Mouse (Mus musculus) frontal cortex, postnatal 25 days (tissue): Measurements from ENCODE around the gene Rimbp3.
A peak's percentile ranks its signal among the peaks of the same experiment; 100 is the strongest.
"Not testable (repeated sequence)": the region's sequence is repeated elsewhere in the genome, so short reads cannot be mapped to it uniquely, and the experiment has no call there.

ENCODE experiments used
- DNase-seq, 2 experiments: peaks; one replicate each; pipeline ENCODE4 v3.0.0; 2022; ENCODE audit warnings: low spot score in 2 of 2

Rimbp3 gene

DNA sequence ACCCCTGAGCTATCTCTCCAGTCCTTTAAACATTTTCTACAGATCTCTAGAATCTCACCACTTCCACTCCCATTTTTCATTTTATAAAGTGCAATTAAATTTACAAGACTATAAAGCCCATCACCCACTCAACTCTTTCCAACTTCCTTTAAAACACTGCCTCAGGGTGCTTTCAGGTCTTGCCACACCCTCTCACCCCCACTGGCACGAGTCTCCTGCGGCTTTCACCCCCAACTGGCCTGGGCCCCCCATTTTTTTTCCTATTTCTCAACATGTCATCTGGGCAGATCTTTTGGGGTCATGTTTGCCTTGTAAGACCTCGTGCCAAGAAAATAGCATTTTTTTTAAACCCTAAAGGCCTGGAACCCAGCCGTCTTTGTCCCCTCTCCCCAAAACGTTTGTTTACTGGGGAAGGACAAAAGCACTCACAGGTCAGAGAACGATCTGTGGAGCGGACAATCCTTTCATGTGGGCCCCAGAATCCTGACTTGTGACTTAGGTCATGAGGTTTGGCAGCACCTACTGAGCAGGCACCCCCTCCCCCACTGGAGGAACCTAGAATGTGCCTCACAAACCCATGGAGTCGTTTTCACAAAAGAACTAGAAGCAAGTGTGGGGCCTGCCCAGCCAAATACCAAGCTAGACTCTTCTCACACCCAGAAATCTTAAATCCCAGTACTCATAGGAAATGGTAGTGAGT lies 8.7 kb downstream of the Rimbp3 start:
- DNase-seq = no peak

DNA sequence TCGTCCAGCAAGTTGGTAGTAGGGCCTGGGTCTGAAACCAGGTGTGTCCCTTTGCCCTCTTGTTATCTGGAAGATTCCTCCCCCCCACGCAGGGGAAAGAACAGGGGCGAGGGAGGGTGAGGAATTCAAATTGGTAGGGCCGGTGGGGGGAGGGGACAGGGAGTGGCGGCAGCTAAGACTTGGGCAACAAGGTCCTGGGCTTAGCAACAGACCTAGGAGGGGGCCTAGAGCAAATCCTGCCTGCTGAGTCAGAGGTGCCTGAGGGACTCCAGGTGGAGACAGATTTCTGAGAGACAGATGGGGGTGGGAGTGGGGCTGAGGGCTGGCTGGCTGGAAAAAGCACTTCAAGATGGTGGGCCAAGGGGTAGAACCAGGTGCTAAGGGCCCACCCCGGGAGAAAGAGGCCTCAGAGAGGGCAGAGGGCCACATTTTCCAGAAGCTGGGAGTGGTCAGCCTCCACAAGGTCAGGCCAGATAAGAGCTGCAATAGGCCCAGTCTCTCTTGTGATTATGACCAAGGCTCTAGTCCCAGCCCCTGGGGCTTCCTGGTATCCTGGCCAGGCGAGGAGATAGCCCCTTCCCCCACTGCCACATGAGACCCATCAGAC lies 11.8 kb downstream of the Rimbp3 start:
- no peak for DNase-seq

- DNase-seq = peak; percentile 95 to 97
Observed at GRCm38 (mm10) chr16:17222197-17222596, 13.8 kb downstream of the Rimbp3 start.

GRCm38 (mm10) chr16:17225584-17225983 lies 17.2 kb downstream of the Rimbp3 start:
- DNase-seq = no peak

GRCm38 (mm10) chr16:17226496-17226895 lies 18.1 kb downstream of the Rimbp3 start:
- DNase-seq = no peak

DNA sequence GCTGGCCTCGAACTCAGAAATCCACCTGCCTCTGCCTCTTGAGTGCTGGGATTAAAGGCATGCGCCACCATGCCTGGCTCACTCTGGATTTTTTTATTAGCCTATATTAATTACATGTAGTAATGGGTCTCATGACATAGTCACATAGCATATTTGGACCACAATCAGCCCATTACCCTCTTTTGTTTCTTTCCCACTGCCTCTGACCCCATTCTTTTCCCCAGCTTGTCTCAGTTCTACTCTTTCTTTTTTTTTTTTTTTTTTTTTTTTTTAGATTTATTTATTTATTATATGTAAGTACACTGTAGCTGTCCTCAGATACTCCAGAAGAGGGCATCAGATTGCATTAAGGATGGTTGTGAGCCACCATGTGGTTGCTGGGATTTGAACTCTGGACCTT lies 23.1 kb downstream of the Rimbp3 start:
- DNase-seq = not testable (repeated sequence)

- DNase-seq = peak; percentile 75 to 84
Observed at GRCm38 (mm10) chr16:17232794-17233701, 24.6 kb downstream of the Rimbp3 start, which contains the start of gene Hic2. Gene Hic2 (plus strand): TSS chr16:17233572.

DNA sequence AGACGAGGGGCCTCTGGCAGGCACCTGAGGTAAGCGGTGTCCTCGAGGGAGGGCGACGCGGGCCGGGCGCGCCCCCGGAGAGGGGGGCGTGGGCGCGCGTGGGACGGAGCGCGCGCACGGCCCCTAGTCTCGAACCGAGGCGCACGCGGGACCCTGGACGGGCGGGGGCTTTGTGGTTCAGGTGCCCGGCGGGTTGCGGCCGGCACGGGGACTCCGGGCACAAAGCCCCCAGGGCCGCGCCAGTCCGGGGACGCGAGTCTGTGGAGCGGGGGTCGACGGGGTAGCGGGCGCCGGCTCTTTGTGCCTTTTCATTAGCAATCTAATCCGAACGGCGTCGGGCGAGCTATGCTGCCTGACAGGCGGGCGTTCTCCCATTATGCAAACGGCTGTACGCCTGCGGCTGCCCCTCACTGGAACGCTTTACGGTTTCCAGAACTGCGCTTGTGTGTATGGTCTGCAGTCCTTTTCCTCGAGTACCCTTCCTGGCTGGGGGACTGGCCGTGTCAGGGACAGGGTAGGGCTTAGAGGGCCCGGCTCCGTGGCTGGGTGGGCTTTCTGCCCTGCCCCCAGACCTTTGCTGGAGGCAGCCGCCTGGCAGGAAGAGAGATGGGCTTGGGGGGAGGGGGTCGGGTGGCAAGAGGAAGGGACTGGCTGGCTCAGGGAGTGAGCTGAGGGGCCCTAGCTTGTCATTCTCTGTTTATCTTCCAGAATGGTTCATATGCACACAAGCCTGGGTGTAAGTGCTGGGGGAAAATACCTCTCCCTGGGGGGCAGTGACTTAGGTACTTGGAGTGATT lies 25.5 kb downstream of the Rimbp3 start:
- peak in 1 of 2 experiments; percentile 9 for DNase-seq

DNA sequence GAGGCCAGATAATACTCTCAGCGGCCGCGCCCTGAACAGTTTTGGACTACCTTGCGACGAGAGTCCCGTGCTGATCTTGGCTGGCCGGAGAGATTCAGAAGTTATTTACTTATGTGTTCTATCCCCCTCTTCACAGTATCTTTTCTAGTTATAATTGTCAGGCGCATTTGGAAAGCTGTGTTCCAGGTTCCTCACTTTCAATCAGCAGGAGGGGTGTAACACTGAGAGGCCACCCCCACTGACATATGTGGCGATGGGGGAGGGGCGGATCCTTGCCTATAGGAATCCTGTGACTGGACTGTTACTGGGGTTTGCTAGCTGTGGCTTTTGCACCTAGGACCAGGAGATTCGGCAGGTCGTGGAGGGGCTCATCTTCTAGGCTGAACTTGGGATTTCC lies 26.1 kb downstream of the Rimbp3 start:
- DNase-seq = peak; percentile 20 to 22

DNA sequence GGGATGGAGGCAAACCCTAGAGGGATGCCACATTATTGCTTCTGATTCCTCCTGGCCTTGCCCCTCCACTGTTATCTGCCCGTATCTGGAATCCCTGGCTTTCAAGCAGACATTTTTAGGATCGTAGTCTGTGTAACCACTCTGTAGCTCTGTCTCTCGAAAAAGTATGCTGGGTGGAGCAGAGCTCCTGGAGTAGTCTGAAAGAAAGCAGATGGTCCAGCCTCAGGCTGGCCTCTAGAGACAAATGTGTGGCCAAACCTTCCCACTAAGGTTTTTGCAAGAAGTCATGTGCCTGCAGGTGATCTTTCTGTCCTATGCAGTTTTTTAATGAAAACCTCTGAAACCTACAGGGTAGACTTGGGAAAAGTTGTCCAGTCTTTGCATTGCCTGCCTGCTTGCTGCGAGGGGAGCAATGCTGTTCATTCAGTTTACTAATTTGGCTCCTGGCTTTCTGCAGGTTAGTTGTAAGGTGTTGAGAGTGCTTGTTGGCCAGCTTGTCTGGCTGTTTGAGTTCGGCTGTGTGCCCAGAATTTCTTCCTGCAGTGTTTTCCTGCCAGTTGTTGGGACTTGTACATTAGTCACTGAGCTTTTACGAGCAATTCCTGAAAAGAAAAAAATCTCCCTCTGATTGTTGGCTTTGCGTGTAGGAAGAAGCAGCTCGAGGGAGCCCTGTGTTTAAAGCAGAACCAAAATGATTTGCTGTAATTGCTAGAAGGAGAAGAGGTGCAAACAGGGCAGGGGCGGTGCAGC lies 26.7 kb downstream of the Rimbp3 start:
- DNase-seq = no peak

- no peak for DNase-seq
Observed at GRCm38 (mm10) chr16:17237634-17238033, 29.2 kb downstream of the Rimbp3 start.

GRCm38 (mm10) chr16:17239409-17239808 lies 31.0 kb downstream of the Rimbp3 start:
- DNase-seq = no peak

GRCm38 (mm10) chr16:17243731-17244130 lies 35.3 kb downstream of the Rimbp3 start:
- no peak for DNase-seq

DNA sequence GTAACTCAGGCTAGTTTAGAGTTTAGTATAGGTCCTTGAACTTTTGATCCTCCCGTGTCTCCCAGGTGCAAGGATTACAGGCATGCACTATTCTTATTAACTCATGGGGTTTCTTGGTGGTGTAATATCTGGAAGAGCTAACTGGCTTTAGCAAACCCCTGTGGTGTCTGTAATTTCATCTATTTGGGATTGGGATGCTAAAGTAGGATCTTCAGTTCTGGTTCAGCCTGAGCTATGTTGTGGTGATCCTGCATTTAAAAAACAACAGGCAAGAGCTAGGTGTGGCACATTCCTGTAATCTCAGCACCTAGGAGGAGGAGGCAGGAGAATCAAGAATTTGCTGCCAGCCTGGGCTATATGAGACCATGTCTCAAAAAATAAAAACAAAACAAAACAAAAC lies 36.6 kb downstream of the Rimbp3 start:
- DNase-seq = no peak

DNA sequence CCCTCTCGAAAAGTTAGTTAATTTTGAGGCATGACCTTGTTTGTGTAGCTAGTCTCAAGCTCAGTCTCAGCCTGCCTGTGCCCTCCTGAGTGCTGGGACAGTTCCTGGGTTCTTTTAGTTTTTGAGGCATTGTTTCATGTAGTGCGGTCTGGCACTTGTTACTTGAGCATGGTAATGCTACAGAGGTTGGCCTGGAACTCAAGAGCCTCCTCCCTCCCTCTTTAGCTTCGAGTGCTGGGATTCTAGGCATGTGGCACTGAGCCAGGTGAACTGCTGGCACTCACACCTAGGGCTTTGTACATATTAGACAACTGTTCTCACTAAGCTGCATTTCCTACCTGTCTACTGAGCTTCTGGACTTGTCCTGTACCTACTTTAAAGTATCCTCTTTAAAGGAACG lies 39.3 kb downstream of the Rimbp3 start:
- DNase-seq = no peak

- DNase-seq = no peak
Observed at GRCm38 (mm10) chr16:17249135-17249534, 40.7 kb downstream of the Rimbp3 start.

DNA sequence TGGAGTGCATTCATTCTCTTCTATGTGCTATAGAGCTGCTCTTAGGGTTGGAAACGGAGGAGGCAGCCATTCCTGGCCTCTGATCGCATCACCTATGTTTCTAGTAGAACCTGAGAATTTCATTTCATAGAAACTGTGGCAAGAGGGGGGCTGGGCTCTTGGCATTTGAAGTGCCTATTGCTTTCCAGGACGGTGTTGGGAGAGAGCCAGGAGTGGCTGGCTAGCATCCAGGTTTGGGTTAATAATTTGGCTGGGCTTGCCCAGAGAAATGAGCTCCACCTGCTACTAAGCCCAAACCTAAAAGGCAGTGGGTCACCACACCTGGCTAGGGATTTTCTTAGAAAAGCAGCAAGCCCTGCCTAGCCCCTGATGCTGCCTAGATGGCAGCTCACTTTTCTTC lies 43.1 kb downstream of the Rimbp3 start:
- DNase-seq = no peak

GRCm38 (mm10) chr16:17252086-17252726 lies 43.8 kb downstream of the Rimbp3 start:
- no peak for DNase-seq

DNA sequence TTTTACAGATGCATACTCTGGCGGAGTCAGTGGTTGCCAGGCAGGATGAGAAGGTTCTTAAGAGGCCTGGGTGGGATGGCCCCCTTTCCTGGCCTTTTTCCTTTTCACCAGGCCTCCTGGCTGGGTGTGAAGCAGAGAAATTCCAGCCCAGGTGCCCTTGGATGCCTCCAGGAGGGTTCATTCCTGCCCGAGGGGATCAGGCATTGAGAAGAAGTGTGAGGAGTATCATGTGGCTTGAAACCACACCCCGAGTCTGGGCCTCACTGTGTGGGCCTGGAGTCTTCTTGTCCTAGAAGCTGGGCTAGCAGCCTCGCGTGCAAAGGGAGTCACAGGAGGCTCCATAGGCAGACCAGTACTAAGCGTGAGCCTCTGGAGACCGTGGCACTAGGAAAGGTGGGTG lies 44.4 kb downstream of the Rimbp3 start:
- no peak for DNase-seq

DNA sequence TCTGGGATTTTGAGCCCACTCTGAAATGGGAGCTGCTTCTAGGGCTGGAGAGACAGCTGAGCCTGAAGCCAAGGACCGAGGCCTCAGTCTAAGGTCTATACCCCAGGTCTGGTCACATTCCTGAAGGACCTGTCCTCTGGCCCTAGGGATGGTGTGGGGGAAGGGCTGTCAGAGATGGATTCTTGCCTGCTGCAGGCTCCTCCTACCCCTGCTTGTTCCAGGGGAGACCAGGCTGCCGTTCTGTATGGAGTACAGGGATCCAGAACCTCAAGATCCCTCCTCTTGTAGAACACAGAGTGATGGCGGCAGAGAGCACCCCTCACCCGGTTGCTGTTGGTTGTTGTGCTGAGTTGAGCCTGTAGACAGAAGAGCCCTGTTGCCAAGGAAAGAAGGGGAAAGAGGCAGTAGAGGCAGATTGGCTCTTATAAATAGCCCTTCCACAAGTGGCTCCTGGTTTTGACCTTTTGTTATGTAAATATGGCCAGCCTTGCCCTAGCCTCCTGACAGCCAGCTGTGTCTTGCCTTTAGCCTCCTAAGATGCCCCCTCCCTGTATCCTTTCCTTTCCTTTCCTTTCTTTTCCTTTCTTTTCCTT lies 45.7 kb downstream of the Rimbp3 start:
- DNase-seq = no peak
